Mouse (Mus musculus): ENCODE results near the gene Sema4d.

DNA sequence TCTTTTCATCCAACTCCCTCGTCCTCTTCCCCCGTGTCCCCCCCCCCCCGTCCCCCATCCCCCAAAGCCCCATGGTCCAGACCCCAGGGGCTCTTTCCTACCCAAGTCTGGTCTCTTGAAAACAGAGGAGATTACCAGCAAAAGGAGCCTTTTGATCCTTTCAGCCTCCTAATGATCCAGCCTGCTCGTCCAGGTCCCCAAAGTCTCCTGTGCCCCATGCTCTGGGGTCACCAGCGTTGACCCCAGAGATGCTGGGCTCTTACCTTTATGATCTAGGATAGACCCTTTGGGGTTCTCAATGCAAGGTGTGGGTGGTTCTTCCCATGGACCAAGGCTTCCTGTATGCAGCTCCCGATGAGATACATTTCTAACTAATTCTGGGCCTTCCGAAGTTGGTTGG lies 401 bp upstream of the Sema4d start:
- TF ChIP-seq CTCF (IDR thresholded peaks at IDR 0.05; ENCODE audit: low read depth) (no peak), EP300 (IDR thresholded peaks at IDR 0.05; ENCODE audit: low read depth) (no peak)

Measured in liver, postnatal 0 days (tissue).